Mouse (Mus musculus) intestine, postnatal 0 days (tissue): ENCODE measurements around the gene Ccl24. TPM values are rescaled to one million over a fixed set of nuclear protein-coding genes. Genes with fewer than 3 reads are reported as not detected.

Experiments used
- ATAC-seq: fragments of 200-750 bp; cut with Nextera tagmentation; 2 replicates; pipeline ENCODE4 v1.8.0; 2017; ENCODE audit warnings: mild to moderate bottlenecking, moderate TSS enrichment, moderate library complexity
- H3K27ac ChIP-seq: fragments of 300-500 bp; sonication (generic); 2 replicates; pipeline ENCODE4 v1.5.1; 2014; ENCODE audit warnings: mild to moderate bottlenecking, low read depth, low read length, moderate library complexity
- H3K27me3 ChIP-seq: fragments of 300-500 bp; sonication (generic); replicated peaks from 2 replicates; pipeline ENCODE4 v1.6.1; 2014; ENCODE audit warnings: low read length, mixed read lengths; ENCODE audit not compliant: control insufficient read depth, insufficient read depth
- H3K36me3 ChIP-seq: fragments of 300-500 bp; sonication (generic); 2 replicates; pipeline ENCODE4 v1.6.1; 2014; ENCODE audit warnings: mild to moderate bottlenecking, moderate library complexity; ENCODE audit not compliant: control insufficient read depth, insufficient read depth
- H3K4me1 ChIP-seq: fragments of 300-500 bp; sonication (generic); replicated peaks from 2 replicates; pipeline ENCODE4 v1.6.1; 2014; ENCODE audit warnings: antibody characterized with exemption, low read length, mixed read lengths; ENCODE audit not compliant: control insufficient read depth, insufficient read depth
- H3K4me2 ChIP-seq: fragments of 300-500 bp; sonication (generic); replicated peaks from 2 replicates; pipeline ENCODE4 v1.6.1; 2014; ENCODE audit warnings: low read depth, mild to moderate bottlenecking, moderate library complexity
- H3K4me3 ChIP-seq: fragments of 300-500 bp; sonication (generic); 2 replicates; pipeline ENCODE4 v1.5.1; 2014; ENCODE audit warnings: low read depth, low read length
- H3K9ac ChIP-seq: fragments of 300-500 bp; sonication (generic); 2 replicates; pipeline ENCODE4 v1.6.1; 2014; ENCODE audit warnings: mild to moderate bottlenecking, low read depth, low read length
- H3K9me3 ChIP-seq: fragments of 300-500 bp; sonication (generic); 2 replicates; pipeline ENCODE4 v1.6.1; 2016; ENCODE audit warnings: mixed run types; ENCODE audit not compliant: control insufficient read depth
- CTCF ChIP-seq: sonication (generic); IDR thresholded peaks from 2 replicates; pipeline ENCODE4 v1.5.1; 2016; ENCODE audit warnings: low read depth, mild to moderate bottlenecking, control low read depth, antibody characterized with exemption, moderate library complexity
- WGBS: fragments of 180-500 bp; shearing (Covaris S2); extraction: QIAGEN DNeasy Blood & Tissue Kit; methylation state at CpG from one replicate; pipeline ENCODE4 v1.1.7; 2014; 5-methylcytosine and 5-hydroxymethylcytosine counted together
- polyA plus RNA-seq: library from polyadenylated mRNA; unstranded; fragments of >200 nt; fragmentation: Nextera tagmentation; extraction: Ambion mirVana; gene quantifications from 2 replicates; pipeline ENCODE4 v1.2.1, GENCODE M21; 2015

The Ccl24 gene
- polyA plus RNA-seq, 1 experiment from 2014 or later = 52.0 TPM

DNA sequence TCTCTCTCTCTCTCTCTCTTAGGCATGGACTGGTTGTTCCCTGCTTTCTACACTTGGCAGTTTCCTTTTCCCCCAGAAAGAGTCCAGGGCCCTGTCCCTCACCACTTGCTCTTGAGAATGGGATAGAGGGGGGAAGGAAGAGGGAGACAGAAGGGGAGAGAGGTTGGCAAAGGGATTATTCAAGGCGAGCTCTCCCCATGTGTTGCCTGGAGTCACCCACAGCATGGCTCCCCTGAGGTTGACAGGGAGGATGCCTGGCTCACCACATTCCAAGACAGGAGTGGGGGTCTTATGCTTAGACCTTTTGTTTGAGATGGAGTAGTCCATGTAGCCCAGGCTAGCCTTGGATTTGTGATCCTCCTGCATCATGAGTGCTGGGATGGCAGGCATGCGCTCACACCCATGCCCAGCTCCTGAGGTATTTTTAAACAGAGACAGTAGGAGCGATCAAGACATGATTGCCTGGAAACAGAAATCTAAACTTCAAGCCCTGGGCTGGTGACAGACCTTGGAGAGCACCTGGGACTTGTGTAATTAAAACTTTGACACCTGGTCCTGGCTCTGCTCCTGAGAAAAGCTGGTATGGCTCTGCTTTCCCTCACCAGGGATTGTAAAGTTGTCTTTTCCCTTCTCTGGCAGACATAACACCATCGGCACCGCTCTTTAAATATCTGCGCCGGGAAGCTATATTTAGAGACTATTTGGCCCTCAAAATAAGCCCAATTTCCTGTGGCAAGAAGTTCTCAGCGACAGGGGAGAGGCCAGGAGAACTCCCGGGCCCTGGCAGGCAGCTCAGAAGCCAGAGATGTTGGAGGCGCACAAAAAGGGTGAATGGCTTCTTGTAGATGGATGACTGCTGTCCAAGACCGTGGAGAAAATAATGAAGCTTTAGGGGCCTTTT, 47.9 kb downstream of the Ccl24 start:
- H3K4me1 ChIP-seq = no peaks in the 10 kb centered on the region
- no peaks in the 10 kb centered on the region for H3K36me3 ChIP-seq
- ATAC-seq = no peak
- H3K27me3 ChIP-seq = no peaks in the 10 kb centered on the region
- no peak overlapping the region for H3K9ac ChIP-seq
- 51% methylated on average over 11 of the region's 11 CpGs for WGBS
- no peak overlapping the region for H3K27ac ChIP-seq
- no peak overlapping the region for H3K4me2 ChIP-seq
- no peaks in the 10 kb centered on the region for H3K9me3 ChIP-seq
- TF ChIP-seq CTCF = no peak
- H3K4me3 ChIP-seq = no peak overlapping the region

DNA sequence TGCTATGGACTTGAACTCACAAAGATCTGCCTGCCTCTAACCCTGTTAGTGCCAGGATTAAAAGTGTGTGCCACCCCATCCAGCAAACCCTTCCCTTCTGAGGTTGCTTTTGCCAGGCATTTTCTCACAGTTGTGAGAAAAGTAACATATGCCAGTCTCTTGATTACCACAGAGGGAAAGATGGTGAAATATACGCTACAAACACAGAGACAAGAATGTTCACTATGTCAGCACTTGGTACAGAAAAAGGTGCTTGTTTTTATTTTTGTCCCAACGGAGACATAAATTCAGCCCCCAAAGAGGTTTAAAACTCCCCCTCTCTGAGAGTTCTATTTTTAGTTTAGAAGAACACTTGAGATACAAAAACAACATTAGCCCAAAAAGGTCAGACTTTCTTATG, 48.8 kb downstream of the Ccl24 start:
- H3K27ac ChIP-seq = no peak overlapping the region
- no peak for TF ChIP-seq CTCF

DNA sequence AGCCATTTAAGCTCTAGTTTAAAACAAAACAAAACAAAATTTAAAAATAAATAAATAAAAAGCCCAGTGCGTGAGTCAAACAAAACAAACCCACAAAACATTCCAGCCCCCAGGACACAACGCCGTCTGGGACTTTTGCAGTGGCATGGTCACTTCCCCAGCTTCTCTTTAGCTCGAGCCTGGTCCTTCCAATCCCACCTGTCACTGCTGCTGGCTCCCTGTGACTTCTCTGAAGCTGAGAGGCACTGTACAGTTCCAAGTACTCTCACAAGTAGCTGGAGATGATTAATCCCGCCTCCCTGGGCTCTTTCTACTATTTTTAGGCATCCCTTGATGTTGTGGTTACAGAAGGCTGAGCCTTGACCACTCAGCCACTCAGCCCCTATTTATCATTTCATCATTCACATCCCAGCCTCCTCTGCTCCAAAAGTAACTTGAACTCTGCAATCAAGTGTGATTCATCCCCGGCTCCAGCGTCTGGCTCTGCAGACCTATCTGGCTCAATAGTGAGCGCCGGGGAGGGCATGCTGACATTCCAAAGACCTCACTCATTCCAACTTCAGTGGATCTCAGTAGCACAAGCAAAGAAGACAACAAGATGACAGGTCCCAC, 50.6 kb downstream of the Ccl24 start:
- Histone ChIP-seq H3K27ac (no peak overlapping the region), H3K9me3 (no peaks in the 10 kb centered on the region), H3K4me2 (no peak overlapping the region), H3K27me3 (no peaks in the 10 kb centered on the region), H3K9ac (no peak overlapping the region), H3K36me3 (no peaks in the 10 kb centered on the region), H3K4me1 (no peaks in the 10 kb centered on the region), H3K4me3 (no peak overlapping the region)
- ATAC-seq = no peak; the same call in 1 of the 2 replicates
- WGBS = 63% methylated on average over 9 of the region's 9 CpGs
- TF ChIP-seq CTCF = no peak

More for the DNA sequence above, 48.8 kb downstream of the Ccl24 start:
- H3K27me3 ChIP-seq = no peaks in the 10 kb centered on the region
- no peak overlapping the region for H3K4me3 ChIP-seq
- no peak overlapping the region for H3K9ac ChIP-seq
- H3K36me3 ChIP-seq = no peaks in the 10 kb centered on the region
- no peak overlapping the region for H3K4me2 ChIP-seq
- no peak for ATAC-seq
- WGBS = 88% methylated on average over 2 of the region's 2 CpGs
- no peaks in the 10 kb centered on the region for H3K4me1 ChIP-seq
- no peaks in the 10 kb centered on the region for H3K9me3 ChIP-seq

Other genes starting within 250 kb of the Ccl24 start
- gene Fkbp6, start 223.0 kb downstream of the Ccl24 start, polyA plus RNA-seq = 0.12 and 0.34 TPM in 2 replicates
- 0.24 and 0.30 TPM in 2 replicates for gene Trim50, start 219.8 kb downstream of the Ccl24 start, polyA plus RNA-seq
- 9.8 and 12.0 TPM in 2 replicates for gene Nsun5, start 203.1 kb downstream of the Ccl24 start, polyA plus RNA-seq
- 5.2 and 5.3 TPM in 2 replicates for gene Pom121, start 178.5 kb downstream of the Ccl24 start, polyA plus RNA-seq
- gene Hip1, start 27.9 kb downstream of the Ccl24 start, polyA plus RNA-seq = 5.9 and 6.4 TPM in 2 replicates
- not detected in 2 replicates for gene Ccl26, start 9.5 kb downstream of the Ccl24 start, polyA plus RNA-seq
- gene Rhbdd2, start 59.6 kb upstream of the Ccl24 start, polyA plus RNA-seq = 27.9 and 28.5 TPM in 2 replicates
- gene Por, start 97.0 kb upstream of the Ccl24 start, polyA plus RNA-seq = 82.3 and 91.7 TPM in 2 replicates
- gene Tmem120a, start 171.4 kb upstream of the Ccl24 start, polyA plus RNA-seq = 127 and 132 TPM in 2 replicates
- gene Styxl1, start 205.3 kb upstream of the Ccl24 start, polyA plus RNA-seq = 0.21 and 0.27 TPM in 2 replicates
- 798 and 872 TPM in 2 replicates for gene Mdh2, start 205.4 kb upstream of the Ccl24 start, polyA plus RNA-seq
- 0.82 and 0.91 TPM in 2 replicates for gene Srrm3, start 233.8 kb upstream of the Ccl24 start, polyA plus RNA-seq